Comparison of ENCODE assay signal across 26 mouse cellular contexts in genomic region chr11:34873861-34874260, GRCm38 (mm10). TPM values are rescaled to one million over a fixed set of nuclear protein-coding genes. Genes with fewer than 3 reads are reported as not detected.
"Had no signal": no experiment of that assay in that cellular context is flagged by ENCODE, and none has a peak within 500 bp of the region (broad histone marks: within the 10 kb centered on the region; RNA-seq: fewer than 3 reads in every experiment).

No protein-coding gene starts in this region.

- H3K9me3 ChIP-seq: heart, embryonic 13.5 days; heart, embryonic 15.5 days; hindbrain, embryonic 13.5 days; hindbrain, embryonic 15.5 days; kidney, embryonic 15.5 days; limb, embryonic 13.5 days; limb, embryonic 15.5 days; liver, embryonic 12.5 days had no signal

- H3K36me3 ChIP-seq: heart, embryonic 13.5 days; heart, embryonic 15.5 days; hindbrain, embryonic 13.5 days; hindbrain, embryonic 15.5 days; kidney, embryonic 15.5 days; limb, embryonic 13.5 days; limb, embryonic 15.5 days; liver, embryonic 12.5 days had no signal

- H3K4me1 ChIP-seq: heart, embryonic 13.5 days; heart, embryonic 15.5 days; hindbrain, embryonic 13.5 days; hindbrain, embryonic 15.5 days; kidney, embryonic 15.5 days; limb, embryonic 13.5 days; limb, embryonic 15.5 days; liver, embryonic 12.5 days had no signal

- ATAC-seq: hindbrain, postnatal 0 days; intestine, embryonic 16.5 days; liver, embryonic 12.5 days had no signal

- H3K4me3 ChIP-seq: heart, embryonic 13.5 days; heart, embryonic 15.5 days; hindbrain, embryonic 13.5 days; hindbrain, embryonic 15.5 days; kidney, embryonic 15.5 days; limb, embryonic 13.5 days; limb, embryonic 15.5 days; liver, embryonic 12.5 days had no signal

- H3K27me3 ChIP-seq: heart, embryonic 13.5 days; heart, embryonic 15.5 days; hindbrain, embryonic 13.5 days; hindbrain, embryonic 15.5 days; kidney, embryonic 15.5 days; limb, embryonic 13.5 days; limb, embryonic 15.5 days; liver, embryonic 12.5 days had no signal

- H3K27ac ChIP-seq: heart, embryonic 13.5 days; heart, embryonic 15.5 days; hindbrain, embryonic 13.5 days; hindbrain, embryonic 15.5 days; hindbrain, postnatal 0 days; kidney, embryonic 15.5 days; kidney, postnatal 0 days; limb, embryonic 13.5 days; limb, embryonic 15.5 days; liver, embryonic 12.5 days; liver, embryonic 14.5 days had no signal

- DNase-seq: gastrocnemius, postnatal 14 days; gastrocnemius, postnatal 36 days; heart, postnatal 14 days; heart, postnatal 36 days; kidney, adult 11 months; kidney, adult 2 months; kidney, adult 9 months; kidney, postnatal 14 days; kidney, postnatal 36 days; layer of hippocampus, adult 9-11 months; layer of hippocampus, postnatal 36 days; left cerebral cortex, postnatal 4 days; lung, adult 18-20 months had no signal

RNA-seq across cellular contexts. Expression of gene Spdl1, which starts 40.4 kb away (rescaled TPM):
- total RNA-seq: gastrocnemius, adult 18-20 months had no signal
